Mouse (Mus musculus): Measurements from ENCODE around the gene Clec10a. TPM values are rescaled to one million over a fixed set of nuclear protein-coding genes. Genes with fewer than 3 reads are reported as not detected.

Gene Clec10a
- polyA plus RNA-seq, 1 experiment from 2014 or later = 0.80 TPM

DNA sequence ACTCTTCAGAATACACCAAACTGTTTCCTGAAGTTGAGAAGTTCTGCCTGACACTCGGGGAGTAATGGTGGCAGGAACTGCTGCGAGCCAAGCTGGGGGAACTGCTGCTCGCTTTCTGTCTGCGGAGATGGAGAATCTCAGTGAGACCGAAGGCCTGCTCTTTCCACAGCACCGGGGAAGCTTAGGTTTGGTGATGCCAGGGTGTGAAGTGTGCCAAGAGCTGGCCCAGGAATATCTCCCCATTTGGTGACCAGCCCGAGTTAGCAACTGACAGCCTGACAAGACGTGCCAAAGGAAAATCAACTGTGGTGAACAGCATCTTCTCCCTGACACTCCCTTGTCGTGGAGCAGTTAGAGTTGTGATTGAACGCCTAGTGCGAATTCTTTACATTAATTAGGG, 22.3 kb downstream of the Clec10a start:
- 82% methylated on average over 11 of the region's 11 CpGs for WGBS
- no peak overlapping the region for H3K4me3 ChIP-seq (ENCODE audit: low read length)
- H3K9me3 ChIP-seq (ENCODE audit: low read length) = peaks cover 4% of the 10 kb centered on the region; the same call in 1 of the 2 replicates
- ATAC-seq (ENCODE audit: low FRiP score, low TSS enrichment) = no peak
- H3K27me3 ChIP-seq (ENCODE audit: insufficient read depth, low read length) = no peaks in the 10 kb centered on the region
- H3K4me2 ChIP-seq (replicated peaks; ENCODE audit: low read depth, low read length) = no peak overlapping the region
- H3K4me1 ChIP-seq (ENCODE audit: insufficient read depth, low read length) = no peaks in the 10 kb centered on the region
- H3K27ac ChIP-seq (ENCODE audit: low read length) = no peak overlapping the region
- no peak overlapping the region for H3K9ac ChIP-seq (replicated peaks; ENCODE audit: low read length)
- H3K36me3 ChIP-seq (ENCODE audit: insufficient read depth, low read length) = no peaks in the 10 kb centered on the region

DNA sequence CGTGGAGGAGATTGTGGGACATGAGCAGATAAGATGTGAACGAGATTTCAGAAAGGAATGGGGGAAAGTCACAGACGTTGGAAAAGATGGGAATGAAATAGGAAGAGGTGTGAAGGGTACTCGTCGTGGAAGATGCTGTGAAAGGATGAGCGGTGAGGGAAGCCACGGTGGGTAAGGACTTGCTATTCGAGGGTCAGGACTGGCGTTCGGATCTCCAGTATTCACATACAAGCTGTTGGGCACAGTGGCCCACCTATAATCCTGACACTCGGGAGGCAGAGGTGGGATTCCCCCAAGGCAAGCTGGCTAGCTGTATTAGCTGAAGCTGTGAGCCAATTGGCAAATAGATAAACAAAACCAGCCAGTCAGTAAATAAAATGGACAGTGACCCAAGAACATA, 22.8 kb downstream of the Clec10a start:
- Histone ChIP-seq H3K9me3 (ENCODE audit: low read length) (peaks cover 4% of the 10 kb centered on the region; the same call in 1 of the 2 replicates), H3K4me1 (ENCODE audit: insufficient read depth, low read length) (no peaks in the 10 kb centered on the region), H3K4me3 (ENCODE audit: low read length) (no peak overlapping the region), H3K27ac (ENCODE audit: low read length) (no peak overlapping the region), H3K27me3 (ENCODE audit: insufficient read depth, low read length) (no peaks in the 10 kb centered on the region), H3K36me3 (ENCODE audit: insufficient read depth, low read length) (no peaks in the 10 kb centered on the region), H3K9ac (replicated peaks; ENCODE audit: low read length) (no peak overlapping the region), H3K4me2 (replicated peaks; ENCODE audit: low read depth, low read length) (no peak overlapping the region)
- no peak for ATAC-seq (ENCODE audit: low FRiP score, low TSS enrichment)
- 79% methylated on average over 11 of the region's 11 CpGs for WGBS

DNA sequence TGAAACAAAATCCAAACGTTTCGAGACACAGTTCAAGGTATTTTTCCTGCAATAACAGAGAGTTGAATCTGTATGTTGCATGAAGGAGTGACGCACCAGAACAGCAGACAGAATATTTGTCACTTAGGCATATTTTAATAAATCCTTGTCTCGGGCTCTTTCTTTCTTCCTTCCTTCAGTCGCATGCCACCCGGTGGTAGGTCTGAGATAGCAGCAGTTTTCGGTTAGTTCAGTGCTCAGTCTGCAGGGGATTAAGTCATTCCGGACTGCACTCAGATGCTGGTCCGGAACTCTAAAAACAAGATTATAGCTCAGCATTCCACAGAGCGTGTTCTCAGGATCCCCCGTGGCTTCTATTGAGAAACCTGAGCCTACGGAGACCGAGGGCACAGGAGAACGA, 23.4 kb downstream of the Clec10a start:
- H3K27ac ChIP-seq (ENCODE audit: low read length) = no peak overlapping the region
- no peak for ATAC-seq (ENCODE audit: low FRiP score, low TSS enrichment)
- WGBS = 36% methylated on average over 14 of the region's 14 CpGs
- no peak overlapping the region for H3K9ac ChIP-seq (replicated peaks; ENCODE audit: low read length)
- no peak overlapping the region for H3K4me3 ChIP-seq (ENCODE audit: low read length)
- no peaks in the 10 kb centered on the region for H3K27me3 ChIP-seq (ENCODE audit: insufficient read depth, low read length)
- H3K9me3 ChIP-seq (ENCODE audit: low read length) = peaks cover 4% of the 10 kb centered on the region; the same call in 1 of the 2 replicates
- no peaks in the 10 kb centered on the region for H3K36me3 ChIP-seq (ENCODE audit: insufficient read depth, low read length)
- H3K4me1 ChIP-seq (ENCODE audit: insufficient read depth, low read length) = no peaks in the 10 kb centered on the region
- H3K4me2 ChIP-seq (replicated peaks; ENCODE audit: low read depth, low read length) = no peak overlapping the region

DNA sequence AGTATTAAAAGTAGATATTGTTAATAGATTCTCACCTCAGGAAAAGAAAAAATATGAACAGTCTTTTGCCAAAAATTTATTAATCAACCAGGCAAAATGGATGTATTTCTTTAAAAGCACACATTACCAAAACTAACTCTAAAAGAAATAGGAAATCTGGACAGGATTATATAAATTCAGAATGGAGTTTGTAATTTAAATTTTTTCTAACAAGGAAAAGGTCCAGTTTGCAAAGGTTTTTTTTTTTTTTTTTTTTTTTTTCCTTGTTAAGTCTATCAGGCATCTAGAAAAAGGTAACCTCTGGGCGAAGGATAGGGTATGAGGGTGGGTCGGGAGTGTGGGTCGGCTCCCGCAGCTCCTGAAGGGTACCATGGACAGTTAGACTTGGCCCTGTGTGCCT, 24.5 kb downstream of the Clec10a start:
- 94% methylated on average over 4 of the region's 4 CpGs for WGBS
- Histone ChIP-seq H3K4me2 (replicated peaks; ENCODE audit: low read depth, low read length) (no peak overlapping the region), H3K4me3 (ENCODE audit: low read length) (no peak overlapping the region), H3K9me3 (ENCODE audit: low read length) (peaks cover 4% of the 10 kb centered on the region; the same call in 1 of the 2 replicates), H3K36me3 (ENCODE audit: insufficient read depth, low read length) (no peaks in the 10 kb centered on the region), H3K27ac (ENCODE audit: low read length) (no peak overlapping the region), H3K27me3 (ENCODE audit: insufficient read depth, low read length) (no peaks in the 10 kb centered on the region), H3K9ac (replicated peaks; ENCODE audit: low read length) (no peak overlapping the region), H3K4me1 (ENCODE audit: insufficient read depth, low read length) (no peaks in the 10 kb centered on the region)
- no peak for ATAC-seq (ENCODE audit: low FRiP score, low TSS enrichment)

DNA sequence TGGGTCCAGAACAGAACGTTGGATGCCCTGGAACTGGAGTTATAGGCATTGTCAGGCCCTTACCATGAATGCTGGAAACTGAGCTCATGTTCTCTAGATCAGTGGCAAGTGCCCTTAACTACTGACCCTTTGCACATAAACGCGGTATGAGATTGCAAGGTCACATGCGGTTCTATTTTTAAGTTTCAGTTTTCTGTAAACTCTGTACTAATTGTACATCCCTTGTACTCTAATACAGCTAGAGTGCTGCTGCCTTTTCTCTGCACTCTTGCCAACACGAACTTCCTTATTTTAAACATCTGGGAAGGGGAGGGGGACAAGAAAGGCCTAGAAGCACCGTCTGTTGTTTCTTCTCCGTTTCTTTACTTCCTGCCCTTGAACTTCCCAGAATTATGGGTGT, 29.1 kb downstream of the Clec10a start:
- no peaks in the 10 kb centered on the region for H3K27me3 ChIP-seq (ENCODE audit: insufficient read depth, low read length)
- H3K4me2 ChIP-seq (replicated peaks; ENCODE audit: low read depth, low read length) = no peak overlapping the region
- no peaks in the 10 kb centered on the region for H3K36me3 ChIP-seq (ENCODE audit: insufficient read depth, low read length)
- H3K27ac ChIP-seq (ENCODE audit: low read length) = no peak overlapping the region
- ATAC-seq (ENCODE audit: low FRiP score, low TSS enrichment) = no peak
- no peaks in the 10 kb centered on the region for H3K4me1 ChIP-seq (ENCODE audit: insufficient read depth, low read length)
- H3K9ac ChIP-seq (replicated peaks; ENCODE audit: low read length) = no peak overlapping the region
- no peak overlapping the region for H3K4me3 ChIP-seq (ENCODE audit: low read length)
- no peaks in the 10 kb centered on the region for H3K9me3 ChIP-seq (ENCODE audit: low read length)
- 34% methylated on average over 7 of the region's 7 CpGs for WGBS

DNA sequence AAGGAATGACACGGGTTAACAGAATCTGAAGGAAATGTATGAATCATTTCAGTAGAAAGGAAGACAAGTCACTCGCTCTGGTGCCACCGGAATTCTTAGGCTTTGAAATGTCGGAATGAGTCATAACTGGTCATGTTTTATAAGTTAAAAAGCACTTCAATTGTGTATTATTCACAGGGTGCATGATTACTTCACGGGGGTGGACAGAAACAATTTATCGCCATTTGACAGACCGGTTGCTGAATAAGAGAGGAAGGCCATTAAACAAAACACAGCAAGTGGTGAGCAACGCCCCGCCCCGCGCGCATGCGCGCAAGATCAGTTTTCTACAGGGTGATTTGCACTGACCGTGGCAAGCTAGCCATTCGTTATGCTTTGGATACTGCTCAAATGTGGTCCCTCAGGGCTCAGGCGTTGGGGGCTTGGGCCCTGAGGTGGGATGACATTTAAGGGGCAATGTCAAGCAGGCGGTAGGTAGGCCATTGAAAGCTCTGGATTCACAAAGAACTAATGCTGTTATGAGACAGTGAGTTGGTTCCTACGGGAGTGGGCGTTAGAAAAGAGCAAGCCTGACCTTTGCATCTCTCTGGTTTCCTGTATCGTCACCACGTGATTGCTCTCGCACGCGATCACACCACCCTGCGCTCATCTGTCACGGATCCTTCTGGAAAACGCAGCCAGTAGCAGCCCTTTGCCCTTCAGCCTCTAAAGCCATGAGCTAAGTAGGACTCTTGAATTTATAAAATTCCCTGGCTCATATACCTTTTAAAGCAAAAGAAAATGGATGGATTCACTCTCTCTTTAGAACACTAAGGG, 33.5 kb downstream of the Clec10a start:
- H3K36me3 ChIP-seq (ENCODE audit: insufficient read depth, low read length) = no peaks in the 10 kb centered on the region
- no peaks in the 10 kb centered on the region for H3K27me3 ChIP-seq (ENCODE audit: insufficient read depth, low read length)
- no peak overlapping the region for H3K27ac ChIP-seq (ENCODE audit: low read length)
- H3K9ac ChIP-seq (replicated peaks; ENCODE audit: low read length) = no peak overlapping the region
- ATAC-seq (ENCODE audit: low FRiP score, low TSS enrichment) = no peak
- no peaks in the 10 kb centered on the region for H3K9me3 ChIP-seq (ENCODE audit: low read length)
- H3K4me1 ChIP-seq (ENCODE audit: insufficient read depth, low read length) = 0 out of 2 replicates have a peak, but pooled peaks cover 7% of the 10 kb centered on the region
- no peak overlapping the region for H3K4me2 ChIP-seq (replicated peaks; ENCODE audit: low read depth, low read length)
- H3K4me3 ChIP-seq (ENCODE audit: low read length) = no peak overlapping the region
- WGBS = 77% methylated on average over 28 of the region's 28 CpGs

DNA sequence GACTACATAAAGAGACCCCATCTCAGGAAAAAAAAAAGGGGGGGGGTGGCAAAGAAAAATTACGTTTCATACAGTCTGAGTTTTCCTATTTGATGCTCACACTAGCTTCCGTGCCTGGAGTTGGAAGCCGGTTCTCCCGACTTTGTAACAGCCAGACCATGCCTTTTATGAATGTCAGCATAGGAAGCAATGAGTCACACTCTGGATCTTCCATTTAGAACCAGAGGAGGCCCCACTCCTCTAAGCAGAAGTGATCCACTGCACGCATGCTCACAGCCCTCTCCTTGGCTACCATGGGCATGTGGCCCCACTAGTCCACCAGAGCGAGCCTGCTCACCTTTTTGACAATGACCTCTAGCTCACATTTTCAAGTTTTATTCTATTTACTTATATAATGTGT, 35.2 kb downstream of the Clec10a start:
- Histone ChIP-seq H3K4me2 (replicated peaks; ENCODE audit: low read depth, low read length) (no peak overlapping the region), H3K9me3 (ENCODE audit: low read length) (peaks cover 3% of the 10 kb centered on the region; the same call in 1 of the 2 replicates), H3K4me3 (ENCODE audit: low read length) (no peak overlapping the region), H3K4me1 (ENCODE audit: insufficient read depth, low read length) (0 out of 2 replicates have a peak, but pooled peaks cover 7% of the 10 kb centered on the region), H3K36me3 (ENCODE audit: insufficient read depth, low read length) (no peaks in the 10 kb centered on the region), H3K27ac (ENCODE audit: low read length) (no peak overlapping the region), H3K27me3 (ENCODE audit: insufficient read depth, low read length) (no peaks in the 10 kb centered on the region), H3K9ac (replicated peaks; ENCODE audit: low read length) (no peak overlapping the region)
- WGBS = 80% methylated on average over 6 of the region's 6 CpGs
- ATAC-seq (ENCODE audit: low FRiP score, low TSS enrichment) = no peak

DNA sequence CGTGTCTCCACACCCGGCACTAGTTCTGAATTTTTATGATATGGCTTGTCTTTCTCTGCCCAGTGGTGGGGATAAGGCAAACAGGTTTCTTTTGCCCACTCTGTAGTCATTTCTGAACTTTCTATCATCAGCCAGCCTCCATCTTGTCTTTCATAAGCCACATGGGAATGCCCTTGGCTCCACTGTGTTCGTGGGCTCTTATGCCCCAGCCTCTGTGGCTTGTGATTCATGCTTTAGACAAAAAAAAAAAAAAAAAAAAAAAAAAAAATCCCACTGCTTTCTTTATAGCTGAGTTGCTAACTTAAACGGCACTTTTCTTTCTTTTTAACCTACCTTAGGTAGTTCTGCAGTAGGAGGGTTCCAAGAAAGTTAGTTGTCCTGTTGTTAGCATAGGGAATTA, 36.2 kb downstream of the Clec10a start:
- Histone ChIP-seq H3K9ac (replicated peaks; ENCODE audit: low read length) (no peak overlapping the region), H3K4me1 (ENCODE audit: insufficient read depth, low read length) (0 out of 2 replicates have a peak, but pooled peaks cover 7% of the 10 kb centered on the region), H3K9me3 (ENCODE audit: low read length) (peaks cover 3% of the 10 kb centered on the region; the same call in 1 of the 2 replicates), H3K36me3 (ENCODE audit: insufficient read depth, low read length) (no peaks in the 10 kb centered on the region), H3K4me2 (replicated peaks; ENCODE audit: low read depth, low read length) (no peak overlapping the region), H3K27ac (ENCODE audit: low read length) (no peak overlapping the region), H3K27me3 (ENCODE audit: insufficient read depth, low read length) (no peaks in the 10 kb centered on the region), H3K4me3 (ENCODE audit: low read length) (no peak overlapping the region)
- no peak for ATAC-seq (ENCODE audit: low FRiP score, low TSS enrichment)
- 82% methylated on average over 4 of the region's 4 CpGs for WGBS

DNA sequence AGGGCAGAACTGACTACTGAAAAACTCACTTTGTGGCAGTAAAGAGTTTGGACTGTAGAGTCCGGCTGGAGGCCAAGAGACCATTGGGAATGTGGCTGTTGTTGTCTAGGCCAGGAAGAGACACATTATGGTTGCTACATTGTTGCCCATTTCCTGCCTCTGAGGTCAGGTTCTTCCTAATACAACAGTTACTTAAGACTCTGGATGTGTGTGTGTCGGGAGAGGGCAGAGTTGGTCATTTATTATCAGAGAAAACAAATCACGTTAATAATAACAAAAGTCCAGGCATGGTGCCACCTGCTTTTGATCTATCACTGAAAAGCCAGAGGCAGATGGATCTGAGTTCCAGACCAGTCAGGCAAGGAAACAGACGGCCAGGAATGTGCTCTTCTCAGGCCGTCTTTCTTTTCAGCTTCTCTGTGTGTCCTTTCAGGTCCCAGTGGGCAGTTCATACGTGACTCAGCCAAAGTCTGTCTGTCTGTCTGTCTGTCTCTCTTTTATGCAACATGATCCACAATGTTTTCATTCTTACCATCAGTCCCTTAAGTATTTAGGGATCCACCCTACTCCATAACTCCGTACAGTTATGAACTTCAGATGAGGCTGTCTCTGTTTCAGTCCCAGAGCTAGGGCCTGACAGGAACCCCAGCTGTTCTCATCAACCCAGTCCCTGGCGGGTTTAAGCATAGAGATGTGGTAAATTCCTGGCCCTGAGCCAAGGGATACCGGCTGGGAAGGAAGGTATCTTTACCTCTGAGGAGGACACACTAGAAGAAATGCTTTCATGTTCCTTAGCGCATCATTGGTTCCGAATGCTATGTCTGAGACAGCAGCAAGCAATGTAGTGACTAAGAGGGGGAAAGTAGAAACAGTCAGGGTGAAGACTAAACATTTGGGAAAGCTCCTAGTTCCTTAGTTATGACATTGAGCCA, 37.6 kb downstream of the Clec10a start:
- Histone ChIP-seq H3K4me3 (ENCODE audit: low read length) (no peak overlapping the region), H3K36me3 (ENCODE audit: insufficient read depth, low read length) (no peaks in the 10 kb centered on the region), H3K9ac (replicated peaks; ENCODE audit: low read length) (no peak overlapping the region), H3K27ac (ENCODE audit: low read length) (no peak overlapping the region), H3K9me3 (ENCODE audit: low read length) (peaks cover 3% of the 10 kb centered on the region; the same call in 1 of the 2 replicates), H3K4me2 (replicated peaks; ENCODE audit: low read depth, low read length) (no peak overlapping the region), H3K4me1 (ENCODE audit: insufficient read depth, low read length) (0 out of 2 replicates have a peak, but pooled peaks cover 7% of the 10 kb centered on the region), H3K27me3 (ENCODE audit: insufficient read depth, low read length) (no peaks in the 10 kb centered on the region)
- no peak for ATAC-seq (ENCODE audit: low FRiP score, low TSS enrichment)
- 29% methylated on average over 11 of the region's 11 CpGs for WGBS

Data from kidney, embryonic 16.5 days (tissue).